Mouse (Mus musculus) neural tube, embryonic 11.5 days (tissue): ENCODE measurements around the gene Lrrk2. TPM values are rescaled to one million over a fixed set of nuclear protein-coding genes. Genes with fewer than 3 reads are reported as not detected.

Experiments
- ATAC-seq: fragments of 200-750 bp; cut with Nextera tagmentation; 2 replicates; pipeline ENCODE4 v1.8.0; 2017; ENCODE audit warnings: moderate number of reproducible peaks, mild to moderate bottlenecking, moderate TSS enrichment, moderate library complexity; ENCODE audit not compliant: insufficient read depth, low FRiP score, low TSS enrichment
- DNase-seq: peaks from one replicate; pipeline ENCODE4 v3.0.0-alpha.2; 2015; ENCODE audit warnings: low spot score
- H3K27ac ChIP-seq: fragments of 300-500 bp; sonication (generic); 2 replicates; pipeline ENCODE4 v1.5.1; 2014; ENCODE audit warnings: low read depth, mild to moderate bottlenecking, low read length
- H3K27me3 ChIP-seq: fragments of 300-500 bp; sonication (generic); 2 replicates; pipeline ENCODE4 v1.6.1; 2014; ENCODE audit warnings: mild to moderate bottlenecking, low read length, mixed read lengths; ENCODE audit not compliant: control insufficient read depth, insufficient read depth
- H3K36me3 ChIP-seq: fragments of 300-500 bp; sonication (generic); 2 replicates; pipeline ENCODE4 v1.6.1; 2014; ENCODE audit warnings: mild to moderate bottlenecking, low read length, moderate library complexity, mixed read lengths; ENCODE audit not compliant: control insufficient read depth, insufficient read depth
- H3K4me1 ChIP-seq: fragments of 300-500 bp; sonication (generic); 2 replicates; pipeline ENCODE4 v1.6.1; 2014; ENCODE audit warnings: low read length, mixed read lengths; ENCODE audit not compliant: control insufficient read depth, insufficient read depth
- H3K4me2 ChIP-seq: fragments of 300-500 bp; sonication (generic); 2 replicates; pipeline ENCODE4 v1.6.1; 2014; ENCODE audit warnings: low read depth, mild to moderate bottlenecking, moderate library complexity
- H3K4me3 ChIP-seq: fragments of 300-500 bp; sonication (generic); 2 replicates; pipeline ENCODE4 v1.5.1; 2014; ENCODE audit warnings: low read depth, low read length
- H3K9ac ChIP-seq: fragments of 300-500 bp; sonication (generic); 2 replicates; pipeline ENCODE4 v1.6.1; 2014; ENCODE audit warnings: mild to moderate bottlenecking, low read length
- H3K9me3 ChIP-seq: fragments of 300-500 bp; sonication (generic); 2 replicates; pipeline ENCODE4 v1.6.1; 2016; ENCODE audit warnings: low read length; ENCODE audit not compliant: control insufficient read depth
- WGBS: fragments of 180-500 bp; shearing (Covaris S2); extraction: QIAGEN DNeasy Blood & Tissue Kit; methylation state at CpG from one replicate; pipeline ENCODE4 v1.1.7; 2014; 5-methylcytosine and 5-hydroxymethylcytosine counted together
- polyA plus RNA-seq: library from polyadenylated mRNA; unstranded; fragments of >200 nt; fragmentation: Nextera tagmentation; extraction: Ambion mirVana; gene quantifications from 2 replicates; pipeline ENCODE4 v1.2.1, GENCODE M21; 2014

Gene Lrrk2
- polyA plus RNA-seq, 1 experiment from 2014 or later, result 1.9 TPM

DNA sequence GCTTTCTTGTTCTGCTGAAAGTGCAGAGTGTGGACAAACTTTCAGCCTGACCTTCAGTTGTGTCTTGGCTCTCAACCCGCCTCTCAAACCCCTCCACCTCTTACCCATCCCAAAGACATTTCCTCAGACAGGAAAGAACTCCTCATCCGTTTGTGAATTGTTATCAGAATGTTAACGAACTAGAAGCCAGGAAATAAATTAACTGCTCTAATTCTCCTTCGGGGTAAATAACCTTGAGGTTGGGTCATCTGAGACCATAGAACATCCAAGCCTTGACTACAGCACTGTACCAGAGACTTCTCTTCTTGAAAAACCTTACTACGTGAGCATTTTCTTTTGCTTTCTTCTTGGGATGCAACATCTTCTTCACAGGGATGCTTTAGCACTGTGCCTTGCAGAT is 988 bp upstream of the Lrrk2 start:
- no peaks in the 10 kb centered on the region for H3K4me1 ChIP-seq
- no peaks in the 10 kb centered on the region for H3K27me3 ChIP-seq

DNA sequence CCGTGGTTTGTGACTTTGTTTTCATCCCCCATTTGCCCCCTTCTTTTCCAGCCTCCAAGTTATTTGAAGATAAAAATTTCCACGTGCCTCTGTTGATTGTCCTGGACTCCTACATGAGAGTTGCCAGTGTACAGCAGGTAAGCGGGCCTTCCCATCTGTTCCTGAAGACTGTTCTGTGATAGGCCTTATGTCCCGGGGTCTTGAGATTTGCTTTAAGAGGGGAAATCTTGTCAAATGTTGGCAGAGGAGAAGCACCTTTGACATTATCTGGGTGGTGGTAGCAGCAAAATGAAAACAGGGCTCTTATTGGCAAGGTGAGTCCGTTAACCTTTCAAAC is 562 bp downstream of the Lrrk2 start:
- Histone ChIP-seq H3K27me3 (no peaks in the 10 kb centered on the region), H3K9ac (peak overlapping the region; percentile 67), H3K36me3 (no peaks in the 10 kb centered on the region), H3K4me3 (peak overlapping the region; percentile 42), H3K27ac (no peak overlapping the region), H3K4me1 (no peaks in the 10 kb centered on the region), H3K9me3 (no peaks in the 10 kb centered on the region), H3K4me2 (peak overlapping the region; percentile 65)
- DNase-seq, result no peak
- ATAC-seq, result no peak
- 37% methylated on average over 5 of the region's 5 CpGs for WGBS

More for the DNA sequence above, 988 bp upstream of the Lrrk2 start:
- Histone ChIP-seq H3K9me3 (no peaks in the 10 kb centered on the region), H3K4me3 (no peak overlapping the region), H3K27ac (no peak overlapping the region), H3K9ac (no peak overlapping the region), H3K36me3 (no peaks in the 10 kb centered on the region), H3K4me2 (no peak overlapping the region)
- 82% methylated on average over 5 of the region's 5 CpGs for WGBS
- ATAC-seq (no peak), DNase-seq (no peak)

DNA sequence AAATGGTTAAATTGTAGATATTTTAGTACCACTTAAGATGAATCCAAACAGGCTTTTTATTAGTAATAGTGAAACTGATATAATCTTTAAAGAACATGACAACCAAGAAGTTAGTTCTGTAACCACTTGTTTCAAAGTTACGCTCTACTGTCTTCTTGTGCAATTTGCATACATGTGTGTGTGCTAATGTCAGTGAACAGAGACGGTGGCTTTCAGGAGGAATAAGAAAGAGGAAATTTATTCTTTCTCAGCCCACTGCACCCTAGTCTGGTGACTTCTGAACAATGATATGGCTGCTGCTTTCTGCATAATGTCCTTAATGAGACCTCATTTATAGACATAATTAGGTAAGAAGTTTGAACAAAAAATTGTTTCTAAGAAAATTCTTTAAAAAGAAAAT is 7.1 kb downstream of the Lrrk2 start:
- no peak overlapping the region for H3K4me3 ChIP-seq
- no peaks in the 10 kb centered on the region for H3K36me3 ChIP-seq
- no peak overlapping the region for H3K4me2 ChIP-seq
- no peak overlapping the region for H3K9ac ChIP-seq
- H3K27me3 ChIP-seq, result no peaks in the 10 kb centered on the region
- H3K4me1 ChIP-seq, result no peaks in the 10 kb centered on the region
- DNase-seq, result no peak
- ATAC-seq, result no peak
- no peaks in the 10 kb centered on the region for H3K9me3 ChIP-seq
- 90% methylated on average over 2 of the region's 2 CpGs for WGBS
- no peak overlapping the region for H3K27ac ChIP-seq

DNA sequence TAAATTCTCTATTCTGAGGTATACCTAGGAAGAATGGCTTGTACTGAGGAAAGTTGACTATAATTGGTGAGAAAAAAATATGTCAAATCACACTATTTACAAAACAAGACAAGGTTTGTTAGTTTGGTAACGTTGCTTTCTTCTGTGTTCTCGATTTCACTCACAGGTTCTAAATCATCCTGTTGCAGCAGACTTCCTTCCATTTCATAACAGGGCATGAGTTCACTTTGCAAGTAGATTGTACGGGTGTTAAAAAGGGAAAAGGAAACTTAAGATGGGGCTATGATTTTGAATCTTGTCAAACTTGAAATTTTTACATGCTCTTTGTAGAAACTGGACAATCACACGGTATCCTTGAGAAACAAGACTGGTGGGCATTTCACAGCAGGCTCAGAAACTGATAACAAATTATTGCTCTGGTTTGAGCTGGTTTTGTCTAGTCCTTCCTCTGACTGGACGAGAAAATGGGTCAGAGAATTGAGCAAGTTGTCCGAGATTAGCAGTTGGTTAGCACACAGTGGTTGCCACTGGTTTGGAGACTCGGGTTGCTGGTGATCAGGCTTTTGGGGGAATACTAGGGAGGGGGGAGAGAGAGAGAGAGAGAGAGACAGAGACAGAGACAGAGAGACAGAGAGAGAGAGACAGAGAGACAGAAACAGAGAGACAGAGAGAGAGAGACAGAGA is 13.0 kb downstream of the Lrrk2 start:
- Histone ChIP-seq H3K4me1 (no peaks in the 10 kb centered on the region), H3K4me3 (no peak overlapping the region), H3K36me3 (no peaks in the 10 kb centered on the region), H3K9me3 (no peaks in the 10 kb centered on the region), H3K27me3 (no peaks in the 10 kb centered on the region), H3K9ac (no peak overlapping the region), H3K27ac (no peak overlapping the region), H3K4me2 (no peak overlapping the region)
- ATAC-seq (no peak), DNase-seq (no peak)
- WGBS, result 85% methylated on average over 7 of the region's 7 CpGs

DNA sequence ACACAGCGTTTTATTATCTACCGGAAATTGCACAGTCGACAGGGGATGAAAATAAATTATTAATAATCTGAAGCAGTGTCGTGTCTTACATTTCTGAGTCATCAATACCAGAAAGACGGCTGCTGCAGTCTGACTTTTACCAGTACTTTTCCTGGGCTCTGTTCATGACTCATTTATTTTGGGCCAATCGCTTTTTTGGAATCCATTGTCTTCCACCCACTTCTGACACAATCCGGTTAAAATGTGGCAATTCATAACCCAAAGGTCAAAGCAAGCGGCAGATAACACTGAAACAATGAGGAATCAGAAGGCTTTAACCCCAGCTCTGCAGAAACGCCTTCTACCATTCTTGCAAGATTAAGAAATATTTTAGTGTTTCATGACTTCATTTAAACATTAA is 17.7 kb downstream of the Lrrk2 start:
- no peak for ATAC-seq
- H3K36me3 ChIP-seq, result no peaks in the 10 kb centered on the region
- WGBS, result 85% methylated on average over 9 of the region's 9 CpGs

DNA sequence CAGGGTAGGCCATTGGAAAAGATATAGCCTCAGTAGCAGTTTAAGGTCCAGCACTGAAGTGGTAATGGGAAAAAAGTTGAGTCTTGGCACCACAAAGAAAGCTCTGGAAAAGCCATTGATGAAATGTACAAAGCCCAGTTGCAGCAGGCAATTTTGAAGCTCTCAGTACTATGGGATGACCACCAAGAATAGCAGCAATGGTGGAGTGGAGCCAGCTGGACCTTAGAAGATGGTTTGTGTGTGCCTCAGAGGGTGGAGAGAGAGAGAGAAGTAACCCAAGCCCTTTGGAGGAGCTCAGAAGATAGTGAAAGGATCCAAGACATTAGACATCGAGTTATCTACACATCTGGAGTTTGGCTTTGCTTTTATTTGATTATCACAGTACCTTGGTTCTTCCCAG is 20.1 kb downstream of the Lrrk2 start:
- no peak for ATAC-seq
- Histone ChIP-seq H3K9ac (no peak overlapping the region), H3K27ac (no peak overlapping the region), H3K9me3 (no peaks in the 10 kb centered on the region), H3K4me3 (no peak overlapping the region), H3K27me3 (no peaks in the 10 kb centered on the region), H3K4me1 (no peaks in the 10 kb centered on the region), H3K4me2 (no peak overlapping the region), H3K36me3 (no peaks in the 10 kb centered on the region)
- 79% methylated on average over 1 of the region's 1 CpGs for WGBS
- no peak for DNase-seq

More for the DNA sequence above, 17.7 kb downstream of the Lrrk2 start:
- H3K4me3 ChIP-seq, result no peak overlapping the region
- H3K27ac ChIP-seq, result no peak overlapping the region
- DNase-seq, result no peak
- no peaks in the 10 kb centered on the region for H3K27me3 ChIP-seq
- H3K9me3 ChIP-seq, result no peaks in the 10 kb centered on the region
- no peak overlapping the region for H3K9ac ChIP-seq
- no peaks in the 10 kb centered on the region for H3K4me1 ChIP-seq
- H3K4me2 ChIP-seq, result no peak overlapping the region

DNA sequence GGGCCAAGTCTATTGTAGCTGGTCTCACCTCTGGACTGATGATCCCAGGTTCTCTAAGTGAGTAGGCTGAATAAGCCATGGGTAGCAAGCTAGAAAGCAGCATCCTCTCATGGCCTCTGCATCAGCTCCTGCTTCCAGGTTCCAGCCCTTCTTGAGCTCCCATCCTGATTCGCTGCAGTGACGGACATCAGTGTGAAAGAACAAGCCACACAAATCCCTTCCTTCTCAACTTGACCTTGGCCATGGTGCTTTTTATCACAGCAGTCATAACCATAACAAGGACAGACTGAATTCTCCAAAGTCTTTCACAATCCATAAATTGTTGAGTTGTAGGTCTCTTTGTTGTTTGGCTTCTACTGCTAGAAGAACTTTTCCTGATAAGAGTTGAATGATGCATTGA is 20.9 kb downstream of the Lrrk2 start:
- Histone ChIP-seq H3K9me3 (no peaks in the 10 kb centered on the region), H3K27me3 (no peaks in the 10 kb centered on the region), H3K36me3 (no peaks in the 10 kb centered on the region), H3K4me1 (no peaks in the 10 kb centered on the region), H3K27ac (no peak overlapping the region), H3K4me2 (no peak overlapping the region), H3K4me3 (no peak overlapping the region), H3K9ac (no peak overlapping the region)
- DNase-seq, result no peak
- no peak for ATAC-seq
- 95% methylated on average over 2 of the region's 2 CpGs for WGBS

DNA sequence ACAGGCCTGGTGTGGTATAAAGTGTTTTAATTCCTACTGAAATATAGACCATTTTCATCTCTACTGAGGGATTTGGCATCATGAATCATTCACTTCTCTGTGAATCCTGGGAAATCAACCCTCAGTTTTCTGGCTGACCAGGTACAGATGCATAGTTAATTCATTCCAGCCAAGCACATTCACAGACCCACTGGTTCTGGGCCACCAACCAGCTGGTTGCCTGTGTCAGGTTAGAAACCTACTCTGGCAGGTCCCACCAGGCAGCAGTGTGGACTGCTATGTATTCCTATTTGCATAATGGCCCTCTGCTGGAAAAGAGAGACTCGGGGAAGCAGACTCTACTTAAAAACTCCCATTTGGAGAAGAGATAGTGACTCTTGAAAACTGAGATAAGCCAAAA is 27.9 kb downstream of the Lrrk2 start:
- DNase-seq, result no peak
- H3K9ac ChIP-seq, result no peak overlapping the region
- H3K27ac ChIP-seq, result no peak overlapping the region
- no peaks in the 10 kb centered on the region for H3K9me3 ChIP-seq
- no peak overlapping the region for H3K4me3 ChIP-seq
- no peaks in the 10 kb centered on the region for H3K27me3 ChIP-seq
- H3K36me3 ChIP-seq, result no peaks in the 10 kb centered on the region
- 65% methylated on average over 1 of the region's 1 CpGs for WGBS
- no peak overlapping the region for H3K4me2 ChIP-seq
- H3K4me1 ChIP-seq, result no peaks in the 10 kb centered on the region
- no peak for ATAC-seq

DNA sequence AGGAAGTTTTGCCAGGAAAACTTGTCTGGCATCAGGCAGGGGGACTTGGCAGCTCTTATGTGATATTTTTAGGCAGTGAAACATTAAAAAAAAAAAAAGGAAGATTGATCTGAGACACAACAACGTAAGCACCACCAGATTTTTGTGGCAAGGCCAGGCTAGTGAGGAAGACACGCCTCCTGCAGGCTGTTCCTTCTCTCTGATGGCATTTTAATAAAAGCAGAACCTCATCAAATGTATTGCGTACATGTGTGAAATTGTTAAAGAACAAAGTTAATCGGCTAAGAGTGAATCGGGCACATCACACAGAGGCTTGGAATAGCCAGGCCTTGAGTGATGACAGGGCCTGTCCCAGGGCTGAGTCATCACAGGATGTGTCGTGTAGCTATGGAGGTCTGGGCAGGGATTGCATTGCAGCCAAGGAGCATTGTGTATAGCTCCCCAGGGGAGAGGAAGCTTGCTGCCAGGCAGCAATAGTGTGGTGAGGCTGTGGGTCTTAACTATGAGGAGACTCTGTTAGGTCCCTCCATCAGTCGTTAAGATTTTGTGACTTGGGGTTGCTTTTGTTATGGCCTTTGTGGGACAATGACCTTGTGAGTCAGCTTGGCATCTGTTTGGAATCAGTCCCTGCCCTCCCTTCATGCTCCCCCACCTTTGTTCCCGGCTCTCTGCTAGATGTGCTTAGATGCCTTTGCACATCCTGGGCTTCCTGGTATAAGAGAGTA is 30.2 kb downstream of the Lrrk2 start:
- Histone ChIP-seq H3K9me3 (no peaks in the 10 kb centered on the region), H3K9ac (no peak overlapping the region), H3K27ac (no peak overlapping the region), H3K4me3 (no peak overlapping the region), H3K4me1 (no peaks in the 10 kb centered on the region), H3K27me3 (no peaks in the 10 kb centered on the region), H3K36me3 (no peaks in the 10 kb centered on the region), H3K4me2 (no peak overlapping the region)
- 53% methylated on average over 8 of the region's 8 CpGs for WGBS
- ATAC-seq, result no peak
- DNase-seq, result peak; percentile 21
